Mouse (Mus musculus) bone marrow, adult 2 months (tissue): ENCODE data around the gene Mypop.

Experiments used
- CTCF ChIP-seq: fragments of 200-500 bp; IDR thresholded peaks from 2 replicates; pipeline ENCODE4 v1.5.1; 2011; ENCODE audit warnings: low read length, control low read depth; ENCODE audit not compliant: control insufficient read depth, insufficient read depth
- POLR2A ChIP-seq: fragments of 200-500 bp; IDR thresholded peaks from 2 replicates; pipeline ENCODE4 v1.6.1; 2011; ENCODE audit warnings: low read depth, mild to moderate bottlenecking, control low read depth, low read length, borderline replicate concordance; ENCODE audit not compliant: control insufficient read depth

GRCm38 (mm10) chr7:18948151-18948550 lies 42.9 kb upstream of the Mypop start:
- TF ChIP-seq CTCF = no peak
- TF ChIP-seq POLR2A = no peak
